Mouse (Mus musculus): ENCODE results near the gene Tfrc.

Gene Tfrc

DNA sequence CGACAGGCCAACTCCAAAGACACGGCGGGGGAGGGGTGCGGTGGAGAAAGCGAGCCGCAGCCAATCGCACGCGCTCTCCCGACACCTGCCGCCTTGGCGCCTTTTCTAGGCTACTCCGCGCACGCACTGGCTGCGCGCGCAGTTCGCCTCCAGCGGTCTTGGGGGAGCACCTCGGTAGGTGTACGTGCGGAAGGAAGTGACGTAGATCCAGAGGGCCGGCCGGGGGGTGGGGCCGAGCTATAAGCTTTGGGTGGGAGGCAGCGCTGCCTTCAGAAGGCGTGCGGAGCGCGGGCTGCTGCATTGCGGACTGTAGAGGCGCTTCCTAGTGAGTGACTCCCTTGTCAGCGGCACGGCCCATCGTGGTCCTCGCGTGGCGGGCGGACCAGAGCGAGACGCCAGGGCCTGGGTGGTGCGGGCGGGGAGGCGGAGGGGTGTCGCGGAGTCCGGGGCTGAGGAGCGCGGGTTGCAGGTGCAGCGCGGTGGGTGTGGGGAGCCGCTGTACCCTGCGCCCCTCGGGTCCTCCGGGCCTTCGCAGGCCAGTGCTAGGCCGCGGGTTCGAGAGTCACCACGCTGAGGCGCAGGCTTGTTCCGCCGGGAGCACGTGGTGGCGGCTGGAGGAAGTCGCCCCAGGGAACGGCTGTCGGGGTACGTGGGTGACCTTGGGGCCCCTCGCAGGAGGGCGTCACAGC lies at the start of gene Tfrc:
TSS of gene Tfrc (plus strand) at position 209 of the 689 bp plus-strand sequence.
- DNase-seq (ENCODE audit: low spot score in 2 of 2), result peak; percentile 86 to 96

DNA sequence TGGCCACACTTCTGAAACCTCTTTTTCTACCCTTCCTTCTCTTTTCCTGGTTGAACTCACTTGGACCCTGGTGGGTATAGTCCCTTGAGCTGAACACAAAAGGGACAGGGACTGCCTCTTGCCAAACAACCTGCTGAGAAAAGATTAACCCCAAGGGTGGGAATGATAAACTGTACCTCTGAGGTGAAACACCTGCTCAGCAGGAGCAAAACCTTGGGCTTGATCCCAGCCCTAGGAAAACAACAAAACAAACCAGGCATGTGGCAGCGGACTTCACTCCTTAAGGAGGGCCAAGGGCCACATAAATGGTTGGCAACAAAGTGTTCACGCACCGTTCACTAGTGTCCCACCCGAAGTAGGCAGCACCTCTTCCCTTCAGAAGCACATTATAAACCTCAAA lies 49.2 kb upstream of the Tfrc start:
- DNase-seq (ENCODE audit: low spot score in 2 of 2), result no peak

DNA sequence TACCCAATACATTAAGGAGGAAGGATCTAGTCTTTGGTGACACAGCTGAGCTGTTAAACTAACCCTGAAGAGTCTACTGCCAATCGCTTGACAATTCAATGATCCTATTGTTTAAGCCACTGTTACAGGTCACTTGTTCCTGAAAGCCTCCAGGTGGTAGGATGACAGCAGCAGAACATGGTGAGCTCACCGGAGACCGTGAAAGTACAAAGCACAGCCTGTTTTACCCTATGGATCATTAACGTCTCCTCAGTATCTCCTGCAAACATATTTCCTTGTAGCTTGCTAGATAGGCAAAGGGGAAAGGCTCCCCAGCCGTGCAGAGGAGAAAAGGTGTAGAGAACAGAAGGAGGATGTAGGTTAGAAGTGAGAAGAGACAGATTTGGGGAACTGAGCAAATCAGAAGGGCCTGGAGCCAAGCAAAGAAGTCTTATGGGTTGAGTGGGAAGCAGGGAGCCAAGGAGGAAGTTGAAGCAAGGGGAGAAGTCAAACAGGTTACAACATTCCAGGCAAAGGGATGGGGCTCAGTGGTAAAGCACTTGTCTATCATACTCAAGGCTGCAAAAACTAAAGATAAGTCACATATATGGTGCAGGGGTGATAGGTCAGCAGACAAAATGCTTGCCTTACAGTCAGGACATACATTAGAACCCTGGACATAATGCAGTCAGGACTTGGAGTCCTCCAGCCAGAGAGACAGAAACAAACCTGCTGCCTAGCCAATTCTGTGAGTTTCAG lies 45.5 kb upstream of the Tfrc start:
- no peak for DNase-seq (ENCODE audit: low spot score in 2 of 2)

DNA sequence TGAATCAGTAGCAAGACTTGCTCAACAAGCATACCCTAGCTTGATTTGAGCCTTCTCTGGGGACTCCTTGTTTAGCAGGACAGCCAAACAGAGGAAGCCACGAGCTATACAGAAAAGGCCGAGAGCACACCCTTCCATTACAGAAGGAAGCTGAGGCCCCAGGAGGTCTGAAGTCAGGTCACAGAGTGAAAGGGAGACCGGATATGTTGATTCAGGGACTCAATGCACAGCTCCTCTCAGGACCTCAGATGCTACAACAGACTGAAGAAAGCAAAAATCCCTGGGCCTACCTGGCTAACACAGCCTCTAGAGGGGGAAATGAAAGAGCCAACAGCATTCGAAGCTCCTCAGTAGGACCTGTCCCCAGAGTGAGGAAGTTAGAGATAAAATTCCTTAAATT lies 41.4 kb upstream of the Tfrc start:
- DNase-seq (ENCODE audit: low spot score in 2 of 2), result no peak

DNA sequence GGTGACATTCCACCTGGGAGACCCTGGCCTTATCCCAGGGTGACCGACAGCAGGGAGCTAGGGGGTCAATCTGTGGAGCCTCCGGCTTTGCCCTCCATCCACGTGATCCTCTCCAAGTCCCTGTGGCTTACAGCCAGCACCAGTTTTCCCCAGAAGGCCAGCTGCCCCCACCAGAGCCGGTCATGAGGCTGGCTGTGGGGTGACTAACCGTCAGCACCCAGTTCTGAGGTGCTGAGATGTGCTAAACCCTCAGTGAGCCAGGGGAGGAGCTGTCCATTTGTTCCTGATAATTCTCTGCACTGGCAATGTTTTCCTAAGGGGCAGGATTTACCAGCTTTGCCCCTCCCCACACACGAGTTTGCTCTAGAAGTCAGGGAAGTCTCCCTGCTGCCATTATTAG lies 40.3 kb upstream of the Tfrc start:
- DNase-seq (ENCODE audit: low spot score in 2 of 2), result no peak

DNA sequence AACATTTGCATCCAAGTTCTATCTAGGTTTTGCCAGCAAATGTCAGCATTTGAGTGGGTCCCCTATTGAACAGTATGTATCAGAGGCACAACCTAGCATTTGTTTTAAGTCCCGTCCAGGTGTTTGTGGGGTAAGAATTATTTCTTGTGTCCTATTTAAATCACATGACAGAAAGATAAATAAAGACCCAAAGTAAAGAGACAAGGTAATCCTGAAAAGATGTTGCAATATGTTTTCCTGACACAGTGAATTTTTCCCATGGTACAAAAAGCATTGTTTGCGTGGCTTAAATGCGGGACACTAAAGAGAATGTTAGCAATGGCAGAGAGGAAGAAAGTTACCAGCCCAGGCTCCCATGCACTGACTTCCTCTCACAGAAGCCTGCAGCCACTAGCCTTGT lies 38.7 kb upstream of the Tfrc start:
- no peak for DNase-seq (ENCODE audit: low spot score in 2 of 2)

DNA sequence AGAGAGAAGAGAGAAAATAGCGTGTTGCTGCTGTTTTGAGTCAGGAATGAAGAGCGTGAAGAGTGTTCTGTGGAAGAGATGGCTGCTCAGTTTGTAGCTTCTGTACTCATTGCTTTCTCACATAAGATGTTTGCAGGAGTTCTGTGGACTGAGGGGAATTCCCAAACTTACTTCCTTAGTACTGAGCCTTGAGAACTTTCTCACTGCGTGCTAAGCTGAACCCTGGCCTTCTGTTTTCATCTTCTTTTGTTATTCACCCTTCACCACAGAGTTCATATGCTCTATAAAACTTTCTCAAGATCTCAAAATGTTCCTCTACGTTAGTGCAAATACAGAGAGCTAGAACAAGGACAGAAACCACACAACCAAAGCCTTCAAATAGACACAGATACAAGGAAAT lies 36.2 kb upstream of the Tfrc start:
- DNase-seq (ENCODE audit: low spot score in 2 of 2), result no peak

DNA sequence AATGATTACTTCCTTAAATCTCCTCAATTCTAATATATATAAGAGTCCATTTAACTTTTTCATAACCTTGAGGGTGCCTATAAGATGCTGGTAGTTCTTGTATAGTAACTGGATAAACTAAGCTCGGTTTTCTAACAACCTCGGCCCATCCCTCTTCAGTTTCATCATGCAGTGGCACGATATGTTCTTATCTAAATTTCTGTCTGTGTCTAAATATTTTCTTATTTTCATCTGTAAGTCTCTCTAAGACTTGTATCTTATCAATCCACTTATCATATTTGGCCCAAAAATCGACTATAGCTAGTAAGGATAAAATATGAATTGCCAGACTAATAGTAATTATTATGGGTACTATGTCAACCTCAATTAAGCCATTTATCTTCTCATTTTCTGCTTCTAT lies 22.2 kb upstream of the Tfrc start:
- DNase-seq (ENCODE audit: low spot score in 2 of 2), result no peak

DNA sequence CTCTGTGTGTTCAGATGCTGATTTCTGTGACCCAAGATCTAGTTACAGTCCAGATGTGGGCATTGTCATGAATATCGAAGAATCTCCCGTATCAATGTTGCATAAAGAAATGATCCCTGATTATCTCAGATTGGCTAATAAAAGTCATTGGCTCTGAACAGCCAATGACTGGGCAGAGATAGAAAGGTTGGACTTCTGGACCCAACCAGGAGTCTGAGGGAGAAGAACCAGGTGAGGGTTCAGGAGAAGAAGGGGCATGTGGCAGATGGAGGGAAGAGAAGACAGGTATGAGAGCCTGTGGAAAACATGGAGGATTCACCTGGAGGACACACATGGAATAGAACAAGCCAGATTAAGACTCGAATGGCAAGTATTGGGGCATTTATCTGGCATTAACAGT lies 20.2 kb upstream of the Tfrc start:
- no peak for DNase-seq (ENCODE audit: low spot score in 2 of 2)

- DNase-seq (ENCODE audit: low spot score in 2 of 2), result no peak
Measured at GRCm38 (mm10) chr16:32591521-32591920, 17.2 kb upstream of the Tfrc start.

DNA sequence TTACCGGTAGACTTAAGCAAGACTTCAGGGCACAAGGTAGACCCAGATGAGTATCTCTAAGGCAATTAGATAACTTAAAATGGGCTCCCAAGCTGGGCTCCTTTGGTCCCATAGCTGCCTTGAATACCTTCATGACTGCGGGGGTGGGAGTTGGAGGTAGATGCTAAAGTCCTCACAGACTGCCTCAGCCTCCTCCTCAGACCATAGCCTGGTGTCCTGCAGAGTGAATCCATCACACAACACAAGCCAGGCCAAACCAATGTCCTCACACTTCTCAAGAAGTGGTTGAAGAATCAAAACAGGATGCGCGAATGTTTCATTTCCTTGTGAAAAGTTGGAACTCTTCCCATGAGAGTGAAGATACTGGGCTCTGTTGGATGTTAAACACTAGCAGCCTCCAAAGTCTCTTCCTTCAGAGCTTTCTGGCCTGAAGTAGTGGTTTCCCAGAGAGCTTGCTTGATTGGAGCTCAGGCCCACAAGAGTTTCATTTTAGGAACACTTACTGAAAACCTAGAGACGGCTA lies 15.4 kb upstream of the Tfrc start:
- no peak for DNase-seq (ENCODE audit: low spot score in 2 of 2)

DNA sequence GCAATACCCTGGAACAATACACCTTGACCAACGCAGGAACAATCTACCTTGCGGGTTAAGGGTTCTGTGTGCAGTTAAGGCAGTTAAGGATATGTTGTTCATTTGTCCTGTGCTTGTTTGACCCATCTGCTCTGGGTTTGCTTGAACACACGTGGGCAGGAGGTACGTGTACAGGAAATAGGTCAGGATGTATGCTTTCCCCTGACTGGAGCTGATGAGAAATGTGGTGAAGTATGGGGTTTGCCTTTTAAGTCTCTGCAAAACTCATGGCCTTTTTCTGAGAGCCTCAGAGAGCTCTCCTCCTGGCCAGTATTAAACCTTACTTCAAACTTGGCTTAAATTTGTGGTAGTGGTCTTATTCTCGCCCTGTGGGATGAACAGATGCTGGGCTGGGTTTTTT lies 14.8 kb upstream of the Tfrc start:
- DNase-seq (ENCODE audit: low spot score in 2 of 2), result no peak

DNA sequence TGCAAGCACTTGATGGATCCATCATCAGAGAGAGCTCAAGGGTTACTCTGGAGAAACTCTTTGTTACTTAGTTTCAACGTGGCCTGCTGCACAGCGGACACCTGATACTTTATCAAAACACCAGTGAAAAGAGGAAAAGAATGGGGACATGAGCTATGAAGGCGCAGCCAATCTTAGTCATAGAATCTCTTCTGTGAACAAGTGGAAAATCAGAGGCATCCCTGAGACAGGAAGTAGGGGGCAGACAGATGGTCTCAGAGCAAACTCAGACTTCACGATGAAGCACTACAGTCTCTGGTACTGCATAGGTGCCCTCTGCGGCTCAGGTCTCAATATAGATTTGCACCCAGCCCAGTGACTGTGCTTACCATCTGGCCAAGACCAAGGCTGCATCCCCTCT lies 14.0 kb upstream of the Tfrc start:
- no peak for DNase-seq (ENCODE audit: low spot score in 2 of 2)

DNA sequence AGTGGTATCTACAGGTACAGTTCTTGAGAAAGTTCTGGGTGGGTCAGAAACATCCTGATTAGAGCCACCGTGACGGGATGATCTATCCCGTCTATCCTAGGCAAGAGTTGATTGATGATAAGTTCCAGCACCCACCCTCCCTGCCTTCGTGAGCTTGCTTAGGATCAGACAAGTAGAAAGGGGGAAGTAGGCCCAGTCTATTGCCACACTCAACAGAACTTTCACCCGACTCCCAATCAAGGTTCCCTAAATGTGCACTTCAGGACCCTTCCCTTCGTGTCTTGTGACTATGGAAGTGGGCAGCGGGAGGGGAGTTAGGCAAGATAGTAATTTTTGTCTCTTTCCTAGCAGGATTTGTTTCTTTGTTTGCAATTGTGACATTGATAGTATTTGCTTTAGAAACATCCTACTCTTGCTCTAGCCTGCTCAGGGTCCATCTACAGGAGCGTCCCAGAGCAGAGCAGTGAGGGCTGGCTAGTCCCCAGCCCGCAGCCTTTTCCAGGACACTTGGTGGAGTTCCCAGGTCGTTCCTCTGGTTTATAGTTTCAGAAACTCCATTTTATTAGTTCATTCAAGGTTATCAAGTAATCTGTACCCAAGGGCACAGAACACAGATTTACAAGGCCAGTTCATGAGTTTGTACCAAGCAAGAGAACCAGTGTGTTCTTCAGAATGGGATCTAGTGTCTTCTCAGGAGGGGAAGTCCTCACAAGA lies 13.4 kb upstream of the Tfrc start:
- no peak for DNase-seq (ENCODE audit: low spot score in 2 of 2)

GRCm38 (mm10) chr16:32597909-32598381 lies 10.8 kb upstream of the Tfrc start:
- peak in 1 of 2 experiments; percentile 32 for DNase-seq (ENCODE audit: low spot score in 2 of 2)

DNA sequence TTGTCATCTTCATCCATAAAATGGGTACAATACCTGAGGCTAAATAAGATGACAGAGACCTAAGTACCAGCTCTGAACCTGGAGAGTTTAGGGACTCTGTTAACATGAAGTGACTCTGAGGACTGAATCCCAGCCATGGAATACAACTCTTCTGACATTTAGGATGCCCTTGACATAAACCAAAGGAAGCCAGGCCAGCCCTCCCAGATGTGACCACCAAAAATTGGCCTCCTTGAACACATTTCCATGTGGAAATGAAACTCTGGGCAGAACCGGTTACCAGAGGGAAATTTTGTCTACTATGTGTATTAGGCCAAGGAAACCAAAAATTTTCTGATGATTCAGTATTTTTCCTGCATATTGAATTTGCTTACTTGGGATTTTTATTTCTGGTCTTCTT lies 9.6 kb upstream of the Tfrc start:
- no peak for DNase-seq (ENCODE audit: low spot score in 2 of 2)

GRCm38 (mm10) chr16:32602193-32602685 lies 6.5 kb upstream of the Tfrc start:
- no peak for DNase-seq (ENCODE audit: low spot score in 2 of 2)

DNA sequence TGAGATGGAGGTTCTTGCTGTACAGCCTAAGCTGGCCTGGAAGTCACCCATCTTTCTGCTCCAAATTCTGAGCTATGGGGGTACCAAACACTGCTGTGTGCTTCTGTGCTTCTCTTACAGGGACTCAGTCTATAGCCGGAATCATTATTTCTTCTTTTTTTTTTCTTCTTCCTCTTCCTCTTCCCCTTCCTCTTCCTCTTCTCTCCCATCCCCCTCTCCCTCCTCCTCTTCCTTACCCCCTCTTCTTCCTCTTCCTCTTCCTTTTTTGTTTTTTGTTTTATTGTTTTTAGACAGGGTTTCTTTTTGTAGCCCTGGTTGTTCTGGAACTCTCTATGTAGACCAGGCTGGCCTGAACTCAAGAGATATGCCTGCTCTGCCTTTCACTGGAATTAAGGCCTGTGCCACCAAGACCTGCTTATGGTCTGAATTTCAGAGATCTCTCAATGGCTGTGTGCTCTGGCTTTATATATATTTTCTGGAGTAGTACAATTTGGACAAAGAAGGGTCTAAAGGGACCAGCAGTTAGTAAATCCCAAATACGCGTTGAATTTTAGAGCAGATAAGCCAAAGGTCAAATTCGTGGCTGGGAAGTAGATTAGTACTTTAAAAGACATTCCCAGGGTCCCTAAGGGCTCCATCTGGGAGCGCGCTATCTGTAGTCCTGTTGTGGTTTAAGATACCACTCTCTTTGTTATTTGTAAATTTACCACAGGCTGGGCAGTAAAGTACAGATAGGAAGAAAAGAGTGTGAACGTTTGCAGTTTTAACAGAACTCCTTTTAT lies 967 bp upstream of the Tfrc start:
- no peak for DNase-seq (ENCODE audit: low spot score in 2 of 2)

- DNase-seq (ENCODE audit: low spot score in 2 of 2), result no peak
Measured at GRCm38 (mm10) chr16:32608344-32608711, 392 bp upstream of the Tfrc start.

DNA sequence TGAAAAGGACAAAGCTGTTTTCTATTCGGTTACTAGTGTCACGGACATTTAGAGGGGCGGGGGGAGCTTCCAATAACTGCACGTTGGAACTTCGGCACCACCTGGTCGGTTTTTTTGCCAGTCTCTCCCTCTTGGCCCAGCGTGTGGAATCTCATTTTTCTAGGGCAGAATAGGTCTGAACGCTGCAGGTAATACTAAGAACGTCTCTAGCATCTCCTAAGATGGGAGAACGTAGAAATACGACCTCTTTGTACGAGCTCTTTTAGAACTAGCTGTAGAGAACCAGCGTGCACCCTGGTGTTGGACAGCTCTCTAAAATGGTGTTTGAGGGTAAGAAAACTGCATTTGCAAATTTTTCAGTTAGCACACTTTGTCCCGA lies 670 bp downstream of the Tfrc start:
- no peak for DNase-seq (ENCODE audit: low spot score in 2 of 2)

GRCm38 (mm10) chr16:32610460-32611255 lies 1.9 kb downstream of the Tfrc start:
- no peak for DNase-seq (ENCODE audit: low spot score in 2 of 2)
